Mouse (Mus musculus) olfactory bulb, adult 2 months (tissue): ENCODE data around the gene Efnb1. TPM values are rescaled to one million over a fixed set of nuclear protein-coding genes. Genes with fewer than 3 reads are reported as not detected.

Source experiments
- H3K27ac ChIP-seq: fragments of 200-500 bp; 2 replicates; pipeline ENCODE4 v1.5.1; 2012; ENCODE audit warnings: low read depth, low read length; ENCODE audit not compliant: insufficient read depth
- H3K4me1 ChIP-seq: fragments of 200-500 bp; 2 replicates; pipeline ENCODE4 v1.6.1; 2012; ENCODE audit warnings: low read length; ENCODE audit not compliant: control insufficient read depth, insufficient read depth
- H3K4me3 ChIP-seq: fragments of 200-500 bp; 2 replicates; pipeline ENCODE4 v1.5.1; 2012; ENCODE audit warnings: mild to moderate bottlenecking, low read depth, low read length, moderate library complexity; ENCODE audit not compliant: insufficient read depth
- CTCF ChIP-seq: fragments of 200-500 bp; IDR thresholded peaks from 2 replicates; pipeline ENCODE4 v1.5.1; 2012; ENCODE audit warnings: low read depth, mild to moderate bottlenecking, low read length, moderate library complexity; ENCODE audit not compliant: insufficient read depth
- POLR2A ChIP-seq: fragments of 200-500 bp; IDR thresholded peaks from 2 replicates; pipeline ENCODE4 v1.6.1; 2012; ENCODE audit warnings: mild to moderate bottlenecking, low read depth, low read length, moderate library complexity; ENCODE audit not compliant: insufficient read depth
- WGBS: fragments of 180-500 bp; shearing (Covaris S2); methylation state at CpG from one replicate; pipeline ENCODE4 v1.1.7; 2018; 5-methylcytosine and 5-hydroxymethylcytosine counted together
- polyA plus RNA-seq: library from polyadenylated mRNA; stranded (reverse); fragments of >200 nt; gene quantifications from 2 replicates; pipeline ENCODE4 v1.2.4, GENCODE M21; 2012; ENCODE audit warnings: low replicate concordance; ENCODE audit not compliant: missing spikeins, insufficient read depth, insufficient read length

Efnb1 gene
- polyA plus RNA-seq, 1 experiment, result not detected

GRCm38 (mm10) chrX:99167550-99167949 is 31.6 kb downstream of the Efnb1 start:
- Histone ChIP-seq H3K27ac (no peak overlapping the region), H3K4me1 (peaks cover 2% of the 10 kb centered on the region), H3K4me3 (no peak overlapping the region)
- WGBS, result 75% methylated on average over 7 of the region's 7 CpGs
- TF ChIP-seq POLR2A (no peak), CTCF (no peak)

GRCm38 (mm10) chrX:99172301-99172700 is 36.4 kb downstream of the Efnb1 start:
- TF ChIP-seq CTCF, result no peak
- TF ChIP-seq POLR2A, result no peak
- H3K4me3 ChIP-seq, result no peak overlapping the region
- H3K4me1 ChIP-seq, result peaks cover 2% of the 10 kb centered on the region
- H3K27ac ChIP-seq, result no peak overlapping the region
- WGBS, result 49% methylated on average over 5 of the region's 5 CpGs

GRCm38 (mm10) chrX:99185081-99185596 is 49.2 kb downstream of the Efnb1 start:
- H3K4me3 ChIP-seq, result no peak overlapping the region
- TF ChIP-seq CTCF (no peak), POLR2A (no peak)
- H3K4me1 ChIP-seq, result peaks cover 4% of the 10 kb centered on the region; the same call in 1 of the 2 replicates
- 58% methylated on average over 9 of the region's 9 CpGs for WGBS
- H3K27ac ChIP-seq, result no peak overlapping the region

GRCm38 (mm10) chrX:99186497-99187435 is 50.8 kb downstream of the Efnb1 start:
- 59% methylated on average over 10 of the region's 10 CpGs for WGBS

GRCm38 (mm10) chrX:99191441-99192087 is 55.6 kb downstream of the Efnb1 start:
- WGBS, result 72% methylated on average over 10 of the region's 10 CpGs
- Histone ChIP-seq H3K27ac (no peak overlapping the region), H3K4me3 (no peak overlapping the region), H3K4me1 (no peaks in the 10 kb centered on the region)
- TF ChIP-seq CTCF (no peak), POLR2A (no peak)

More at GRCm38 (mm10) chrX:99186497-99187435, 50.8 kb downstream of the Efnb1 start:
- TF ChIP-seq CTCF (no peak), POLR2A (no peak)
- no peak overlapping the region for H3K27ac ChIP-seq
- H3K4me1 ChIP-seq, result peaks cover 4% of the 10 kb centered on the region; the same call in 1 of the 2 replicates
- no peak overlapping the region for H3K4me3 ChIP-seq

GRCm38 (mm10) chrX:99196910-99197309 is 61.0 kb downstream of the Efnb1 start:
- 50% methylated on average over 9 of the region's 9 CpGs for WGBS
- Histone ChIP-seq H3K27ac (no peak overlapping the region), H3K4me1 (peaks cover 19% of the 10 kb centered on the region), H3K4me3 (no peak overlapping the region)
- TF ChIP-seq POLR2A, result no peak
- TF ChIP-seq CTCF, result no peak

- peaks cover 19% of the 10 kb centered on the region for H3K4me1 ChIP-seq
- TF ChIP-seq POLR2A (no peak), CTCF (no peak)
- H3K4me3 ChIP-seq, result peak overlapping the region; percentile 32
- 34% methylated on average over 9 of the region's 9 CpGs for WGBS
- 0 out of 2 replicates have a peak overlapping the region, but pooled peaks have one; percentile 40 for H3K27ac ChIP-seq
These were observed 62.6 kb downstream of the Efnb1 start for GRCm38 (mm10) chrX:99198532-99198931.

Other genes with a start within 250 kb of the Efnb1 start
- gene Ophn1, start 245.1 kb upstream of the Efnb1 start, polyA plus RNA-seq, result not detected in 2 replicates
- not detected in 2 replicates for gene Yipf6, start 199.8 kb upstream of the Efnb1 start, polyA plus RNA-seq
- gene Stard8, start 132.9 kb upstream of the Efnb1 start, polyA plus RNA-seq, result not detected in 2 replicates